Mouse (Mus musculus) neural tube, embryonic 10.5 days (tissue): Measurements from ENCODE around the gene Zfp668.
A peak's percentile ranks its signal among the peaks of the same experiment; 100 is the strongest.
"Not testable (repeated sequence)": the region's sequence is repeated elsewhere in the genome, so short reads cannot be mapped to it uniquely, and the experiment has no call there.

ENCODE experiments used
- DNase-seq: peaks from one replicate; pipeline ENCODE4 v3.0.0-alpha.2; 2017; ENCODE audit warnings: low spot score; ENCODE audit errors: extremely low spot score

Gene Zfp668

DNA sequence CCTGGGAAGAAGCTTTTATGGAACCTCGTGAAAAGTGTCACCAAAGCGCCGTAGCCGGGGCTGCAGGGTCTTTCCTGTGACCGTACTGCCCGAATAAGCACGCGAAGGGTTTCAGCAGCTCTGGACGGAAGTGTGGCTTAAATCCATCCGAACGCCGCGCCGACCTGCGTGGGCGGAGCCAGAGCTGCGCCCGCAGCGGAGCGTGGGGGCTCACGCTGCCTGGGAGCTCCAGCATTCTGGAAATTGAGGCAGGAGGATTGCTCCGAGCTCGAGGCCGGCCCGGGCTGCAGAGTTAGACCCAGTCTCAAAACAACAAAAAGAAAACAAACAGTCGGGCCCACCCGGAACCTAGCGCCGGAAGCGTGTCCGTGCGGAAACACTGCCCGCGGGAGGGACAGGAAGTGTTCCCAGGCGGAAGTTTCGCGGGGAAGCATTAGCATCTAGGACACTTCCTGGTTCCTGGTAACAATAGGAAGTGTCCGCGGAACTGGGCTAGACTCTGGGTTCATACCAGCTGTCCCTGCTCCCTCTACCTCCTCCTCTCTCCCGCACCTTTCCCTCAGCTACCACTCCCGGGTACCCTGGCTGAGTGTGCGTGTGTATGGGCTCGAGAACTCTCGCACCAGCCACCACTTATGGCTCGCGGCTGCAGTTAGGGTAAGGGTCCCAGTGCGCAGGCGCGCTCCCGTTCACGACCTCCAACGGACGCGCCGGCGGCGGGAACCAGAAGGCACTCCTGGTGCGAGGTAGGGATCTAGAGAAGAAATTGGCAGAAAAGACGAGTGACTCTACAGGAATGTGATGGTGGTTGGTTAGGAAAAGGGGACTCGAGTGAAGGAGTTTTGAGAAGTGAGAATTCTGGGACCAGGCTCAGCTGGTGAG is at the start of gene Zfp668:
TSS of gene Zfp668 (minus strand) at position 362 of the 882 bp plus-strand sequence.
- peak; percentile 96 for DNase-seq

DNA sequence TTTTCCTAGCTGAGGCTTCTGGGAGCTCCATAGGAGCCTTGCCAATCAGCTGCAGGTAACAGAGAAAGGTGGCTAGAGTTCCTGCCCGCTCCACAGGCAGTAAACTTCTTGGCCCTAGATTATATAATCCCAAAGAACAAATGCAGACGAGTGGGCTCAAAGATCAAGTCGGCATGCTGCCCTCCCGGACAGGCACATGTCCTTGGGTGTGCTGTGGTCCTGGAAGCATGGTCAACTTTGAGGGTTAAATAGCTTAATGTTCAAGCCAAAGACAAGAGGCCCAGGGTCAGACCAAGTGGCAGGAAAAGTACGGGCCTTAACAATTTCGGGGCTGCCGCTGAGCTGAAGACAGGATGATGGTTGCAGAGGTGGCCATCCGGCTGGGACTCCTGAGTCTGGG is 49.4 kb upstream of the Zfp668 start:
- no peak for DNase-seq

DNA sequence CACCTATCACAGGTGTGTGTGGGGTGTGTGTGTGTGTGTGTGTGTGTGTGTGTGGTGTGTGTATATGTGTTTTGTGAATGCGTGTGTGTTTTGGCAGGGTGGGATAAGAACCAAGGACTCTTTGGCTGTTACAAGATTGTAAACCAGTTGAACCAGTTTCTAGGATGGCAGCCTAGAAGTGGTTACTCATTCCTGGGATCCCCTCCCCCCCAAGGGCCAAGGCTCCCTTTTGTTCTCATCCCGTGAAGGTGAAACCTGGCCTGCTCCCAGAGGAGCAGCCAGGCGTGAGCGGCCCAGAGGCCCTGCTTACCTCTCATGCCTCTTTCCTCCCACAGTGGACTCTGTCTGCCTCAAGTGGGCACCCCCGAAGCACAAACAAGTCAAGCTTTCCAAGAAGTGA is 48.6 kb upstream of the Zfp668 start:
- no peak for DNase-seq

DNA sequence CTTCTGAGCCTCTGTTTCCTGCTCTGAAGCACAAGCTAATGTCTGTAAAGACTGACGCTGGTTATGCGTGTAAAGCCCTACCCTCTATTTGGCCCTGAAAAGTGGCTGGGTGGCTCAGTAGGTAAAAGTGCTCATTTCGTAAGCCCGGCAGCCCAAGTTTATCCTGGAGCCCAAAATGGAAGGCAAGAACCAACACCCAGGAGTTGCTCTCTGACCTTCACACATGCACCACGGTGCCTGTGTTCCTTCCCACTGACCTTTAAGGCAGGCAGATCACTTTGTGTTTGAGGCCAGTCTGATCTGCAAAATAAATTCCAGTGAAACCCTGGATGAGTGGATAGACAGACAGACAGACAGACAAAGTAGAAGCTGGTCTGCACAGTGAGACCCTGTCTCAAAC is 47.1 kb upstream of the Zfp668 start:
- no peak for DNase-seq

DNA sequence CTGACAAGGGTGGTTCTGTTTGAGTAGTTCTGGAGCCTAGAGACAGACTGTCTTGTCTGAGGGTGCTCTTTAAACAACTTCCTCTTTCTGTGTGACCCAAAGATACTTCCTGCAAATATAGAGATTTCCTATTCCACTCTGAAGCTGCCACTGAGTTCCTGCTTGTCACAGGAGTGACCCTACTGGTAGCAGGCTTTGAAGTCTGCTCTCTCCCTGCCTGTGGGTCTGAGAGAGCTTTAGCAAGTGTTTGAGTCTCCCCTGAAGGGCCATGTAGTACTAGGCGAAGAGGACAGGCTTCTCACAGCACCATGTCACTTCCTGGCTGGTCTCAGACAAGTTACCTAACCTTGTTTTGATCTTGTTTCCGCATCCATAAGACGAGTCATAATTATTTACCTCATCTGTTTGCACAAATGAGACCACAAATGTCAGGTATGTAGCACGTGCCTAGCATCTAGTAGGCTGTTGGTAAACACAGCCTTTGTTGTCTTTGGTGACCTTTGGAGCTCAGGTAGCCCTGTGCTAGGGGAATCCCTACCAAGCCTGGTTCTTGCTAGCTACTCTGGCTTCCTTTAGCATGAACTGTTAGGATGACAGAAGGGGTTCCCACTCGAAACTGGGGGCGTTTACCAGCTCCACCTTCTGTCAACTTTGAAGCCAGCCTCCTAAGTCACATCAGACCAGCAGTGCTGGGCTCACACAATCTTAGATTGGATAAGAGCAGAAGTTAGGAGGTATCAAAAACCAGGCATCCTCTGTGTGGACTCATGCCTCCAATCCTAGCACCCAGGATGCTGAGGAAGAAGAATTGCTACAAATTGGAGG is 46.0 kb upstream of the Zfp668 start:
- DNase-seq = no peak

DNA sequence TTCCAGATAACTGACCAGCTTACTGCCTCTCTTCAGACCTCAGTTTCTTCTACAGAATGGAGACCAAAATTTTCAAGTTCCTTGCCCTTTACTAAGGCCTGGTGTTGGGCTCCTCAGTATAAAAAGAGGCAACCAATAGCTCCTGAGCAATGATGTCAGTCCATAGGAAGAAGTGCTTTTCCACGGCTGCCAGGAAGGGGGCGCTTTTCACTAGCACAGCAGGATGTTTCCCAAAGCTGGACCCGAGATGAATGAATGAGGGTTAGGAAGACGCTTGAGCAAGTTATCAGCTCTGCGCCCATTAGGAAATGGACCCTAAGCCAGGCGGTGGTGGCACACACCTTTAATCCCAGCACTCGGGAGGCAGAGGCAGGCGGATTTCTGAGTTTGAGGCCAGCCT is 44.9 kb upstream of the Zfp668 start:
- DNase-seq = no peak

DNA sequence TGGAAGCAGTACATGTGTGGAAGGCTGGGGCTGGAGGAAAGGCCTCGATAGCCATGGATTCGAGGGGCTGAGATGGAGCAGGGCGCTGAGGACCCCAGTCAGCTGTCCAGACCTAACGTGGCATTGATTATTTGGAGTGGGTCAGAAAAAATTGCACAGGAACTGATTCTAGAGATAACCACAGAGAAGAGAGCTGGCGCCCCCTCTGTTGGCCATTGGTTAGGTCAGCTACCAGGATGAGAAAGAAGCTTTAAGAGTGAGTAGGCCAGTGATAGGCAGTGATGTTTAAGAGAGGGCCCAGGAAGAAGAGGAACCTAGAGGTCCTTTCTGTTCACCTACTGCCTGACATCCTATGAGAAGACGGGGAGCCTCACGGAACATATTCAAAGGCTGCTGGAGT is 42.7 kb upstream of the Zfp668 start:
- DNase-seq = peak; percentile 20

DNA sequence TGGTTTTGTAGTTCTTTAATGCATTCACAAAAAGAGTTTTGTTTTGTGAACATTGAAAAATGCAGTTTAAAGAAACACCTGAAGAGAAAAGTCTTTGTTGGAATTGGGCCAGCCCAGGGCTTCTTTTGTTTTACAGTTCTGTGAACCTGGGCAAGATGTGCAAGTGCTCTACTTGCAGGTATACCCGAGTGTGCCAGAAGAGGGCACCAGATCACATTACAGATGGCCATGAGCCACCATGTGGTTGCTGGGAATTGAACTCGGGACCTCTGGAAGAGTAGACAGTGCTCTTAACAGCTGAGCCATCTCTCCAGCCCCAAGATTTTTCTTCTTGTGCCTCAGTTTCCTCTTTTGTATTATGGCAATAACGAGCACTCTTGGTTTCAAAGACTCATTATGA is 41.6 kb upstream of the Zfp668 start:
- DNase-seq = peak; percentile 40

DNA sequence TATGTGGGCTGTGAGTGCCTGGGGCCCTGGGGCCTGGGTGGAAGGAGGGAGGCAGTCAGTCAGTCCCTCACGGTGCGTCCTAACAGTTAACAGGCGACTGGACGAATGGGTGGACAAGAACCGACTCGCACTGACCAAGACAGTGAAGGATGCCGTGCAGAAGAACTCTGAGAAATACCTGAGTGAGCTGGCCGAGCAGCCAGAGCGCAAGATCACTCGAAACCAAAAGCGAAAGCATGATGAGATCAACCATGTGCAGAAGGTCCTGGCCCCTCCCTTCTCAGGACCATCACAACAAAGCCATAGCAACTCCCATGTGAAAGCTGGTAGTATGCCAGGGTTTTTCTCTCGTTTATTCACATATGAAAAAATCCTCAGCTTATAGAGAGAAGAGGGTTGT is 38.7 kb upstream of the Zfp668 start:
- no peak for DNase-seq

DNA sequence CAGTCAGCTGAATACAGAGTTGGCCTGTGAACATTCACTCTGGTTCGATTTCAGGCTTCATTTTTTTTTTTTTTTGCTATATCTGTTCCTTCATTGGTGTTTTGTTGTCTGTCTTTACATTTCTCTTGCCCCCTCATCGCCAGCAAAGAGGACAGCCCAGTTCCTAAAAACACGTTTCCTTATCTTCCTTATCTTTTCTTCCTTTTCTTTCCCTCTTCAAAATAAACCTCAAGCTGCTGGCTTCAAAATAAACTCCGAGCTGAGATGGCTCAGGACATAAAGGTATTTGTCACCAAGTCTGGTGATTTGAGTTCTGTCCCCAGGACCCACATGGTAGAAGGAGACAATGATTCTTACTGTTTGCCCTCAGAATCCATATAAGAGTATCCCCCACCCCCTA is 36.3 kb upstream of the Zfp668 start:
- DNase-seq = no peak

DNA sequence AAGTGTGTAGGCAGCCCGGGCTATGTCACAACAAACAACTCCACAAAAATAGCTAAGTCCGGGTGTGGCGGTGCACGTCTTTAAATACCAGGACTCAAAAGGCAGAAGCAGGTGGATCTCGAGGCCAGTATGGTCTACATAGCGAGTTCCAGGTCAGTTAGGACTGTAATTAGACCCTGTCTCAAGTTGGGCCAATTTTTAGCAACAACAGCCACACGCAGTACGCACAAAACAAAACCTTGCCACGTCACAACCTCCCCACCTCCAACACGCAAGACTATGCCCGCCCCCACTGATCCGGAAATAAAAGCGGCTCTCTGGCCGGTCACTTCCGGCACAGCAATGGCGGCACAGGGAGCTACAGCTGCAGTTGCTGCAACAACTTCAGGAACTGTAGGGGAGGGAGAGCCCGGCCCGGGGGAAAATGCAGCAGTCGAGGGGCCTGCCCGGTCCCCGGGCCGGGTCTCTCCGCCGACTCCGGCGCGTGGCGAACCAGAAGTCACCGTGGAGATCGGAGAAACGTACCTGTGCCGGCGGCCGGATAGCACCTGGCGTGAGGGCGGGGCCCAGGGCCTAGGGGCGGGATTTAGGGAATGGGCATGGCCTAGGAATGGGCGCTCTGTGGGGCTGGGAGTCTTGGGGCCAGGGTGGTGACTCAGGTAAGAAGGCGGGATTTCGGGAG is 35.7 kb upstream of the Zfp668 start, which contains the start of gene Kat8:
TSS of gene Kat8 (plus strand) at position 327 of the 682 bp plus-strand sequence.
- peak; percentile 92 for DNase-seq

DNA sequence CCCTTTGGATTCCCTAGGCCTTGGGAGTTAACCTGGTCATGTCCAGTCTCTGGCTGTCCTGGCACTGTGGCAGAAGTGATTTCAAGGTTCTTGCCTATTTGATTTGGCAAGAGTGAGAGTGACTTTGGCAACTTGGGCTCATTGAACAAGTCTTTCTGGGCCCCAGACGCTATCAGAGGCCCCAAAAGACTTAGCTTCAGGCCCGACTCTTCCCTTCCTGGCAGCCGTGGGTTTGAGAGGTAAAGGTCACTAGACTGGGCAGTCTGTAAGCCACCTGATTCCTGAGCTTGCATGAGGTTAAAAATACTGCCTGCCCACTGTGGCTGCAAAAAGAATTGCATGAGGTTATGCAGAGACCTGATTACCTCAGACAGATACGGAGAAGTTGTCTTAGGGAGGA is 32.0 kb upstream of the Zfp668 start:
- DNase-seq = no peak

DNA sequence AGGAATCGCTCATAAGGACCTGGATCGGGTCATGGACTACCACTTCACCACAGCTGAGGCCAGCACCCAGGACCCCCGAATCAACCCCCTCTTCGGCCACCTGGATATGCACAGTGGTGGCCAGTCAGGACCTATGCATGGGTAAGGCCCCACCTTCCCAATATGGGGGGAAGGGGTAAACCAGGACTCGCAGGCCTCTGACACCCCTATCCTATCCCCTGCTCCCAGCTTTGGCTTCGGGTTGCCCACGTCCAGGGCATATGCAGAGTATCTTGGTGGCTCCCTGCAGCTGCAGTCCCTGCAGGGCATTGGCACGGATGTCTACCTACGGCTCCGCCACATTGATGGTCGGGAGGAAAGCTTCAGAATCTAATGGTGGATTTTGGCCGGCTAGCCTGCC is 31.3 kb upstream of the Zfp668 start:
- no peak for DNase-seq

DNA sequence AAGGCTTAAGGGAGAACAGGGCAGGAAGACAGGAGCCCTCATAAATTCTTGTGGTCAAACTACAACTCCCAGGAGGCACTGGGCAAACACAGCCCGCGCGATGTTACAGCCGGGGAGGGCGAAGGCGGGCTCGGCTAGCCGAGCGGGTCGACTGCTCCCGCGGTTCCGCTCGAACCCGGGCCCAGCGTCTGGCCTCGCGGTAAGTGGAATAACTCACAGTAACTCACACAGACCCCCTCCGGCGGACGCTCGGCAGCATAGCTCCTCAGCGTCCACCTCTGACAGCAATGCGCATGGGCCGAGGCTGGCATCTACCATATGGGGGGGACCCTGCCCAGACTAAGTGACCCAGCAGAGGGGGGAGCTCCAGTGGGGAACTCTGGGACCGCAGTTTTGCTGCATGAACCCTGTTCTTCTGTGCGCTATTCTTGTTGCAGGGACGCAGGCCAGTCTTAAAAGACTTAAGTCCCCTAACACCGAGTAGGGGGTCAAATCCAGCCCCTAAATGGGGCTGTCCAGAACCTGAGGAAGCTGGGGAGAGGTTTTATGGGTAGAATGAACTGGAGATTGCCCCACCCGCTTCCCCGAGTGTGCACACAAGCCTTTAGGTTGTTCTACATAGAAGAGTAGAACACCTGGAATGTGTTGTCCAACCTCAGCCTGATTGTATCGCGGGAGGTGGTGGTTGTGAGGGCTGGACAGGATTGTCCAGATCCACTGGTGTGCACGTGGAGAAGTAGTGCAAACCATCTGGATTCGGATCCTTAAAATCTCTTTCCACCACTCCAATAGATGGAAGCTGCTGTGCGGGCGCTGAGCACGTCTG is 27.6 kb upstream of the Zfp668 start, which contains the start of gene Bckdk:
TSS of gene Bckdk (plus strand) at position 112 of the 826 bp plus-strand sequence.
- peak; percentile 80 for DNase-seq

DNA sequence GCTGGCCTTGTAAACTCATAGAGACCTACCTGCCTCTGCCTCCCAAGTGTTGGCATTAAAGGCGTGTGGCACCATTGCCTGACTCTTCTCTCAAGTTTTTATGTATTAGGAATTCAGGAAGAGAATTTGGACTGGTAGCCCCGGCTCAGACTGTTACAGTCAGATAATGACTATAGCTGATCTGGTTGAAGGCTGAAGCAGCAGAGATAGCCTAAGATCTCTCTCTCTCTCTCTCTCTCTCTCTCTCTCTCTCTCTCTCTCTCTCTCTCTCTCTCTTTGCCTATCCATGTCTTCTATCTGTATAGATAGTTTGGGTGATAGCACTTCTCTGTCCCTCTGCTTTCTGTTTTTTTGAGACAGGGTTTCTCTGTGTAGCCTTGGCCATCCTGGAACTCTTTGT is 25.1 kb upstream of the Zfp668 start:
- DNase-seq = no peak

DNA sequence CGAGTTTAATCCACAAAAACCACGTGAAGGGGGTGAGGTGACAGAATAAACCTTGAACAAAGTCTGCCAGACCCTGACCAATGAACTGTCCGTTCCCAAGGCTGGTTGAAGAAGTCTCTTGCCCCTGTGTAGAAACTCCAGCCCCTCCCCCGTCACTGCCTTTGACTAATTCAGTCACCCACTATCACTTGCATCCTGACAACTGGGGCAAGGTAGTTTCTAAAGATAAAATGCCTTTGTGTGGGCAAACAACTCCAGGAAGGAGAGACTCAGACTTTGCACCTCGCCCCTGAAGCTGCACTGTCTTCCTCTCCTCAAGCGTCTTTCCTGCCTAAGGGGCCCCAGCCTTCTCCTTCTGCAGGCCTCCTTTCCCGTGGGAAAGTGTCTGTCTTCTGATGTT is 23.4 kb upstream of the Zfp668 start:
- no peak for DNase-seq

DNA sequence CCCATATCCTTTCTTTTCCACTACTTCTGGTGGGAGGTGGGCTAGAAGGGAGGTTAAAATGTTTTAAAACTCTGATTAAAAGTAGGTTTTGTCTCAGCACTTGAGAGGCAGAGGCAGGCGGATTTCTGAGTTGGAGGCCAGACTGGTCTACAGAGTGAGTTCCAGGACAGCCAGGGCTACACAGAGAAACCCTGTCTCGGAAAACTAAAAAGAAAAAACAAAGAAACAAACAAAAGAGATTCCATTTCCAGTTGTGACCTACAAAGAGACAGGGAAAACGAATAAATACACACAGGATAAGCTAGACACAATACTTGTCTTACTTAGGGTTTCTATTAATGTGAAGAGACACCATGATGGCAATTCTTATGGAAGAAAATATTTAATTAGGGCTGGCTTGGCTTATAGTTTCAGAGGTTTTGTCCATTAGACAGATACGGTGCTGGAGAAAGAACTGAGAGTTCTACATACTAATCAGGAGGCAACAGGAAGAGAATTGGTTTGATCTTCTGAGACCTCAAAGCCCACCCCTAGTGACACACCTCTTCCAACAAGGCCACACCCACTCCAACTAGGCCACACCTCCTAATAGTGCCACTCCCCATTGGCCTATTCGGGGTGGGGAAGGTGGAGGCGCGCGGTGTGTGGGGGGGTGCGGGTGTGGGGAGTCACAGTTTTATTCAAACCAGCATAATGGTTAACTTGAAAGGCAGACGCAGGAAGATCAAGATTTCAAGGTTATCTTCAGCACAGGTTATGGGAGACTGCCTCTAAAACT is 21.7 kb upstream of the Zfp668 start:
- DNase-seq = no peak

DNA sequence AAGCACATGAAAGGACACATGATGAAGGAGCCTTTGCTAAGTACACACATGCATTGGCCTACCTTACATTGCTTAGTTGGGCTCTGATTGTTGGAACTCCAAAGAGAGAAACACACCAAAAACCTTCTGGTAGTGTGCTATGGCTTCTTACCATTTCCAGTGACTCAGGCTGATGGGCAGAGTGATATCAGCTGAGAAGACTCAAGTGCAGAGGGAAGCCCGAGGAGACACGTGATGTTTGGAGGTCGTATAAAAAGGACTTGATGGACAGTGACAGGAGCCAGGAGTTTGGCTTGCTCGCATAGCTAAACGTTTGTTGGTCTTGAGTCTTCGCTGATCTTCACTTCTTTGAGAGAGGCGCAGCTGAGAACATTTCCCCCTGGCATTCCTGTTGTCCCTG is 20.9 kb upstream of the Zfp668 start:
- DNase-seq = no peak

DNA sequence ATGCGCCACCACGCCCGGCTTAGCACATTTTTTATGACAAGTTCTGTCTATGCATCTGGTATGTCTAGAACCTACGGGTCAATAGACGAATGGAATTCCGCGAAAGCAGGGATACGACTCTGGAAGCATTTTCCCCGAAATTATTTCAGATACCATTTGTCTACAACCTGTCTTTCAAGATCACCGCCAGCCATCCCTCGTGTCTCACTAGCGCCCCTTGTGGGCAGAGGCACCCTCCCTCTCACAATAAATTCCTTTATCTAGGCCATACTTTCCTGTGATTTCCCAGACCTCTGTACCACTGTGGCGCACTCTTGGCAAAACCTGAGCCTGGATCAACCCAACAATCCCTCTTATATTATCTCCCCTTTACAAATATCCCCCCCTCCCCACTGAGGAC is 19.8 kb upstream of the Zfp668 start:
- peak; percentile 53 for DNase-seq

DNA sequence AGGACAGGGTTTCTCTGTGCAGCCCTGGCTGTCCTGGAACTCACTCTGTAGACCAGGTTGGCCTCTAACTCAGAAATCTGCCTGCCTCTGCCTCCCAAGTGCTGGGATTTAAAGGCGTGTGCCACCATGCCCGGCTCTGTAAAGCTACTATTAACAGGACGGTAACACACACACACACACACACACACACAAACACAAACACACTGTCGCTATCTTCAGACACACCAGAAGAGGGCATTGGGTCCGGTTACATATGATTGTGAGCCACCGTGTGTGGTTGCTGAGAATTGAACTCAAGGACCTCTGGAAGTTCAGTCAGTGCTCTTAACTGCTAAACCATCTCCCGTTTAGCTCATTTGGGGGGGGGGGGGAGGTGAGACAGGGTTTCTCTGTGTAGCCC is 19.3 kb upstream of the Zfp668 start:
- not testable (repeated sequence) for DNase-seq
